Mouse (Mus musculus): ENCODE measurements at regions not wholly inside any gene's neighbourhood (a gene's known extent, or its start where the extent isn't known, plus 50 kb on each side); places are given as distances from the start of the nearest gene placed in this dataset.
A peak's percentile ranks its signal among the peaks of the same experiment; 100 is the strongest.

- DNase-seq: no peak
Observed at GRCm38 (mm10) chr8:49845575-49845974, 1001.8 kb upstream of the Tenm3 start.

- DNase-seq: no peak
Observed at GRCm38 (mm10) chr8:49831970-49832369, 988.2 kb upstream of the Tenm3 start.

GRCm38 (mm10) chr8:49829345-49829744 is 985.6 kb upstream of the Tenm3 start:
- peak; percentile 59 for DNase-seq

- no peak for DNase-seq
Observed at GRCm38 (mm10) chr8:49826231-49826630, 982.5 kb upstream of the Tenm3 start.

GRCm38 (mm10) chr8:49825000-49825399 is 981.2 kb upstream of the Tenm3 start:
- no peak for DNase-seq

- DNase-seq: no peak
Observed at GRCm38 (mm10) chr8:49822791-49823190, 979.0 kb upstream of the Tenm3 start.

GRCm38 (mm10) chr8:49799236-49799635 is 955.5 kb upstream of the Tenm3 start:
- DNase-seq: no peak

GRCm38 (mm10) chr8:49796741-49797140 is 953.0 kb upstream of the Tenm3 start:
- no peak for DNase-seq

- no peak for DNase-seq
Observed at GRCm38 (mm10) chr8:49794491-49794890, 950.7 kb upstream of the Tenm3 start.

GRCm38 (mm10) chr8:49769829-49770228 is 926.1 kb upstream of the Tenm3 start:
- no peak for DNase-seq

- DNase-seq: no peak
Observed at GRCm38 (mm10) chr8:49738043-49738442, 894.3 kb upstream of the Tenm3 start.

GRCm38 (mm10) chr8:49729156-49729555 is 885.4 kb upstream of the Tenm3 start:
- no peak for DNase-seq

GRCm38 (mm10) chr8:49712371-49712770 is 868.6 kb upstream of the Tenm3 start:
- peak; percentile 10 for DNase-seq

GRCm38 (mm10) chr8:49708701-49709100 is 865.0 kb upstream of the Tenm3 start:
- DNase-seq: peak; percentile 10

GRCm38 (mm10) chr8:49699058-49699457 is 855.3 kb upstream of the Tenm3 start:
- no peak for DNase-seq

- no peak for DNase-seq
Observed at GRCm38 (mm10) chr8:49696709-49697108, 853.0 kb upstream of the Tenm3 start.
